Mouse (Mus musculus) midbrain, embryonic 12.5 days (tissue): Measurements from ENCODE around the gene Arvcf. TPM values are rescaled to one million over a fixed set of nuclear protein-coding genes. Genes with fewer than 3 reads are reported as not detected.

Experiments used
- ATAC-seq: fragments of 200-750 bp; cut with Nextera tagmentation; 2 replicates; pipeline ENCODE4 v1.8.0; 2017; ENCODE audit warnings: low read depth, moderate TSS enrichment, moderate library complexity; ENCODE audit not compliant: low FRiP score
- H3K27ac ChIP-seq: fragments of 300-500 bp; sonication (generic); replicated peaks from 2 replicates; pipeline ENCODE4 v1.5.1; 2016; ENCODE audit warnings: mild to moderate bottlenecking
- H3K27me3 ChIP-seq: fragments of 300-500 bp; sonication (generic); 2 replicates; pipeline ENCODE4 v1.6.1; 2016; ENCODE audit warnings: mild to moderate bottlenecking
- H3K36me3 ChIP-seq: fragments of 300-500 bp; sonication (generic); 2 replicates; pipeline ENCODE4 v1.6.1; 2016
- H3K4me1 ChIP-seq: fragments of 300-500 bp; sonication (generic); 2 replicates; pipeline ENCODE4 v1.6.1; 2016
- H3K4me2 ChIP-seq: fragments of 300-500 bp; sonication (generic); replicated peaks from 2 replicates; pipeline ENCODE4 v1.6.1; 2016; ENCODE audit warnings: mild to moderate bottlenecking, moderate library complexity
- H3K4me3 ChIP-seq: fragments of 300-500 bp; sonication (generic); 2 replicates; pipeline ENCODE4 v1.5.1; 2016; ENCODE audit warnings: mild to moderate bottlenecking
- H3K9ac ChIP-seq: fragments of 300-500 bp; sonication (generic); replicated peaks from 2 replicates; pipeline ENCODE4 v1.6.1; 2016; ENCODE audit warnings: mild to moderate bottlenecking, moderate library complexity
- H3K9me3 ChIP-seq: fragments of 300-500 bp; sonication (generic); 2 replicates; pipeline ENCODE4 v1.6.1; 2016; ENCODE audit warnings: mild to moderate bottlenecking
- WGBS: fragments of 180-500 bp; shearing (Covaris S2); methylation state at CpG from one replicate; pipeline ENCODE4 v1.1.7; 2016; 5-methylcytosine and 5-hydroxymethylcytosine counted together
- polyA plus RNA-seq: library from polyadenylated mRNA; unstranded; fragments of >200 nt; fragmentation: Nextera tagmentation; extraction: Ambion mirVana; gene quantifications from 2 replicates; pipeline ENCODE4 v1.2.1, GENCODE M21; 2016

Arvcf gene
- polyA plus RNA-seq, 1 experiment from 2014 or later, result 129 TPM

DNA sequence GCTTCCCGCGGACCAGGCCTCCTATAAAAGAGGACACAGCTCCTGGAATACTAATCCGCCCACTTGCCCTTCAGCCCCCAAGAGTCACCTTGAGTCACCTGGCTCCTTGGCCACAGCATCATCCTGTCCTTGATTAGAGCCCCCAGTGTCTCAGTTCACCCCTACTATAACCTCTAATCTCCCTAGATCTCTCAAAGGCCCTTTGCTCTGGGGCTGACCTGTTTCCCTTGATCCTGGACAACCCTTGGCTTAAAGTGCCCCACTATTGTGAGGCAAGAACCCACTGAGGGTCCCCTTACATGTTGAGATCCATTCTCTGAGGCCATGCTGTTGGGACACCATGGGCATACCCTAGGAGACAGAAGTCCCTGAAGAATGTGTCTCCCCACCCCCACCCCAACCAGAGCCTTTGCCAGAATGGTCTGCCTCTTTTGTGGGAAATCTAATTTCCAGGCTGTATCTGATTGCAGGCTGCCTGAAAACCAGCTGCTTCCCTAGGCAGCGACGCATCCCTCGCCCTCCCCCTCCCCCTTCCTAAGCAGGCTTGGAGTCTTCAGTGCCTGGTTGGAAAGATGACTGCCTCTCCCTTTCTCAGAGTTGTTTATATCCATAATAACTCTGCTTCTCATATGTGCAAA lies 33.8 kb downstream of the Arvcf start:
- peak; percentile 53 for ATAC-seq
- Histone ChIP-seq H3K36me3 (no peaks in the 10 kb centered on the region), H3K9me3 (no peaks in the 10 kb centered on the region), H3K9ac (no peak overlapping the region), H3K27me3 (no peaks in the 10 kb centered on the region), H3K4me1 (peaks cover 83% of the 10 kb centered on the region), H3K27ac (peak overlapping the region; percentile 92), H3K4me3 (no peak overlapping the region), H3K4me2 (no peak overlapping the region)
- 41% methylated on average over 6 of the region's 6 CpGs for WGBS

DNA sequence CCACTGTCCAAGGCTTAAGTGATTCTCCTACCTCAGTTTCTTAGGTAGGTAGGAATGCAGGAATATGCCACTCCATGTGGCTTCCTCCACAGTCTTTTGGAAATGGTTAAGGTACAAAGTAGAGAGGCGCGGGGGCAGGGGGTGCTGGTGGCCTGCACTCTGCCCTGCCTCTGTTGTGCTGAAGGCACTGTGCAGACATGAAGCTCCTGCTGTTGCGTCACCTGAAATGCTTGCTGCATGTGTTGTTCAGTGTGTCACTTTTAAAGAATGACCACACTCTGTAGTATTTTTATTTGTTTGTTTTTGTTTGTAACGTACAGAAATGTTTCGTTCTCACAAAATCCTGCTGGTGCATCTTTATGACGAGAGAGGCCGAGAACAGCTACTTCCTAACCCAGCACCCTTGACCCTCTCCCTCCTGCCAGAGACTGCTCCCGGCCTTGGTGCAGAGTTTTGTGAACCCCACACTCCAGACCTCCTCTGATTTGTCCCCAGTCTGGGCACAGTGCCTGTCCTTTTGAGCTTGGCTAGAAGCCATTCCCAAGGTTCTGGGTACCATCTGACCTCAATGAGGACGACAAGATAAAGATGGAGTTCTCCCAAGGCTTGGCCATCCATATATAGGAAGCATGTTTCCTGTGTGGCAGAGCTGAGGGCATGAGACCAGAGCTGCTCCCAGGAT lies 35.2 kb downstream of the Arvcf start:
- 0 out of 2 replicates have a peak overlapping the region, but pooled peaks have one; percentile 8 for H3K27ac ChIP-seq
- no peak overlapping the region for H3K9ac ChIP-seq
- H3K4me1 ChIP-seq, result peaks cover 85% of the 10 kb centered on the region
- WGBS, result 80% methylated on average over 9 of the region's 9 CpGs
- H3K4me2 ChIP-seq, result no peak overlapping the region
- ATAC-seq, result no peak
- no peaks in the 10 kb centered on the region for H3K27me3 ChIP-seq
- no peaks in the 10 kb centered on the region for H3K36me3 ChIP-seq
- no peak overlapping the region for H3K4me3 ChIP-seq
- no peaks in the 10 kb centered on the region for H3K9me3 ChIP-seq

DNA sequence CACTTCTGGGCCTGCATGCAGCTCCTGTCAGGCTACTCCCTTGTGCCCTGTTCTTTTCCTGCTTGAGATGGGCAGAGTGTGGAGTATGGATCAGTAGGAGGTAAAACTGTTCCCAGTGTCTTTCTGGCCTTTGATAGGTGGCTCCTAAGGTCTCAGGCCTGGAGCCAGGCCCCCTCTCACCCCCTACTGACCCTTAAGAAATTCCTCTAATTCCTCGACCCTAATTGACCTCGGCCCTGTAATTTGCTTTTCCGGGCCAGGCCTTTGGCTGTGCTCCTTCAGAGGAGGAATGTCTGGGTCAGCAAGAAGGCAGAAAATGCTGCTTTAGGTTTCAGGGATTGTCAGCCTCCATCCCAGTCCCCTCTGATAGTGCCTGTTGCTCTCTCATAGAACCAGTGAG lies 35.8 kb downstream of the Arvcf start:
- Histone ChIP-seq H3K27me3 (no peaks in the 10 kb centered on the region), H3K4me2 (no peak overlapping the region), H3K27ac (peak overlapping the region; percentile 20; the same call in 1 of the 2 replicates), H3K9ac (no peak overlapping the region), H3K4me3 (no peak overlapping the region), H3K9me3 (no peaks in the 10 kb centered on the region), H3K4me1 (peaks cover 85% of the 10 kb centered on the region), H3K36me3 (no peaks in the 10 kb centered on the region)
- ATAC-seq, result no peak
- WGBS, result 7% methylated on average over 3 of the region's 3 CpGs

DNA sequence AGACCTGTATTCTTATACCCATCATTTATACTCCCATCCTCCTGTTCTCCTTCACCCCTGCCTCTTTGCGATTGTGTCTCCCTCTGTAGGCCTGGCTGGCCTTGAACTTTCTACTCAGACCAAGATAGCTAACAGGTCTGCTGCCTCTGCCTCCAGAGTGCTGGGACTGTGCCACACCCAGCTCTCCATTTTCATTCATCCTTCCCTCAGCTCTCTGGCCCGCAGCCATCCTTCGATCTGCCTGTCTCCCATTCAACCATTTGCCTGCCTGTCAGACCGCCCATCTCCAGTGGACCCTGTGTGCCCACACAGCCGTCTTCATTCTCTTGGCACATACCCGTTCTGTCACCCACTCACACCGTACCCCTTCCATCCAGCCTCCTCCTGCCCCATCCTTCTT lies 36.2 kb downstream of the Arvcf start:
- no peak for ATAC-seq
- no peak overlapping the region for H3K4me3 ChIP-seq
- WGBS, result 77% methylated on average over 7 of the region's 7 CpGs

DNA sequence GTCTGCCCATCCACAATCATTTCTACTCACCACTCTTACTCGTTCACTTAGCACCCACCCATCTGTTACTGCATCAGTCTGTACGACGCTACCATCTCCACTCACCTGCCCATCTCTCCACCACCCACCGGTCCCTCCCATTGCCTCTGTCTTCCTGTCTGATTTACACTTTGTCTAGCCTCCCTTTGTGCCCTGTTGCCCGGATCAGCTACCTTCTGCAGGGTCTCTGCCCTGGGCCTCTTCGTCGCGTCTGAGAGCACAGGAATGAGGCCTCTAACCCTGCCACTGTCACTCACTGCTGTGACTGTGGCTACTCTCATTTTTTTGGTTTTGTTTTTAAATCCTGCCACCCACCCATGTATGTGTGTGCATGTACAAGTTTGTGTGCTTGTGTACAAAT lies 36.7 kb downstream of the Arvcf start:
- Histone ChIP-seq H3K4me3 (no peak overlapping the region), H3K4me1 (peaks cover 85% of the 10 kb centered on the region)

More for the DNA sequence above, 36.2 kb downstream of the Arvcf start:
- Histone ChIP-seq H3K36me3 (no peaks in the 10 kb centered on the region), H3K27me3 (no peaks in the 10 kb centered on the region), H3K4me2 (no peak overlapping the region), H3K9ac (no peak overlapping the region), H3K4me1 (peaks cover 86% of the 10 kb centered on the region), H3K9me3 (no peaks in the 10 kb centered on the region), H3K27ac (no peak overlapping the region)

DNA sequence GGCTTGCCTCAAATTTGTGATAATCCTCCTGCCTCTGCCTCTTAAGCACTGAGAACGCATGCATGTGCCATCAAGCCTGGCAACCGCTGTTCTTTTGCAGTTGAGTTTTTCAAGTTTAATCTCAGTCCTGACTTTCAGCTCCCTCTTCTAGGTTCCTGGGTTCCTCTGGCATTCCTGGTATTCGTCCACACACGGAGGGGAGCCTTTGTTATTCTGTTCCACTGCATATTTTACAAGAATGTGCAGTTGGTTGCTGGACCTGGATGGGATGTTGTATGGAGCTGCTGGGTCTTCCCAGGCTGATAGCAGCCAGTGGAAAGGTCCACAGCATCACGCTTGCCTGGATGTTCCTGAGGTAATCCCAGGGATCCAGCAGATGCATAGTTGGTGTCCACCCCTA lies 37.4 kb downstream of the Arvcf start:
- no peak overlapping the region for H3K9ac ChIP-seq
- no peaks in the 10 kb centered on the region for H3K36me3 ChIP-seq
- no peak overlapping the region for H3K4me3 ChIP-seq
- WGBS, result 59% methylated on average over 5 of the region's 5 CpGs
- H3K4me2 ChIP-seq, result no peak overlapping the region
- H3K4me1 ChIP-seq, result peaks cover 77% of the 10 kb centered on the region
- H3K27ac ChIP-seq, result no peak overlapping the region
- H3K9me3 ChIP-seq, result no peaks in the 10 kb centered on the region
- H3K27me3 ChIP-seq, result no peaks in the 10 kb centered on the region
- ATAC-seq, result no peak

More for the DNA sequence above, 36.7 kb downstream of the Arvcf start:
- WGBS, result 64% methylated on average over 8 of the region's 8 CpGs
- H3K27ac ChIP-seq, result peak overlapping the region; percentile 30; the same call in 1 of the 2 replicates
- H3K4me2 ChIP-seq, result no peak overlapping the region
- no peaks in the 10 kb centered on the region for H3K9me3 ChIP-seq
- no peaks in the 10 kb centered on the region for H3K36me3 ChIP-seq
- ATAC-seq, result no peak
- H3K27me3 ChIP-seq, result no peaks in the 10 kb centered on the region
- H3K9ac ChIP-seq, result no peak overlapping the region

DNA sequence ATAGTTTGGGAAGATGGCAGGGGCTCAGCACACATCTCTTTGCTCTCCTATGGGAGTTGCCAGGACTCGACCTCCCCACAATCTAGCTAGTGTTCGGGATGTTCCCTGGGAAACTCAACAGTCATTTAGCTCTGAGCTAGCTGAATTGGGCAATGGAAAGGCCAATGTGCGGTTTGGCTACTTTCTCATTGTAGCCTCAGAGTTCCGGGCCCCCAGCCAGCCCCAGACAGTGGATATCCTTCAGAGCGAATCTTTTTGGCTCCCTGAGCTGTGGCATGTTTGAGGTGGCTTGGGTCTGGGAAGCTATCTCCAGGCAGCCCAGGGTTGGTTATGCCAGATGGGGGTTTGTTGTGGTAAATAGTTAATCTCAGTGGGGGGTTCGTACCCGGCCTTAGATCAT lies 38.5 kb downstream of the Arvcf start:
- Histone ChIP-seq H3K4me3 (no peak overlapping the region), H3K9me3 (no peaks in the 10 kb centered on the region), H3K27me3 (no peaks in the 10 kb centered on the region), H3K4me2 (no peak overlapping the region), H3K9ac (no peak overlapping the region), H3K27ac (no peak overlapping the region), H3K4me1 (peaks cover 67% of the 10 kb centered on the region), H3K36me3 (no peaks in the 10 kb centered on the region)
- no peak for ATAC-seq
- WGBS, result 78% methylated on average over 7 of the region's 7 CpGs

DNA sequence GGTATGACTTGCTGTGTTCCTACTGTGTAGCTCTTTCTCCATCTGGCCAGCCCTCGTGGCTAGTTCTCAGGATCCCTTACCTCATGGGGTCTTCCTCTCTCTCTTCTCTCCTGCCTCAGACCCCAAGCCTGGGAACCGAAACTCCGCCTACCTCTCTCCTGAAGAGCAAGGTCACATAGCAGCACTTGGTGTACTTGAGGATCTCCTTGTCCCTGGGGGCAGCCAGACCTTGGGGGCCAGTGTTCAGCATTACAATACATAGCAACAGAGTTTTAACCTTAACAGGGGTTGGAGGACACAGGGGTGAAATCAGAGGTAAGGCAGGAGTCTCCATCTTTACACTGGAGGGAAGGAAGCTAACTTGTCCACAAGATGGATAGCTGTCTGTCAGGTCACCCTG lies 39.0 kb downstream of the Arvcf start:
- H3K9me3 ChIP-seq, result no peaks in the 10 kb centered on the region
- H3K4me3 ChIP-seq, result no peak overlapping the region
- no peaks in the 10 kb centered on the region for H3K36me3 ChIP-seq
- H3K27ac ChIP-seq, result peak overlapping the region; percentile 71; the same call in 1 of the 2 replicates
- no peak overlapping the region for H3K9ac ChIP-seq
- no peak overlapping the region for H3K4me2 ChIP-seq
- 49% methylated on average over 3 of the region's 3 CpGs for WGBS
- ATAC-seq, result no peak
- H3K4me1 ChIP-seq, result peaks cover 64% of the 10 kb centered on the region
- H3K27me3 ChIP-seq, result no peaks in the 10 kb centered on the region

DNA sequence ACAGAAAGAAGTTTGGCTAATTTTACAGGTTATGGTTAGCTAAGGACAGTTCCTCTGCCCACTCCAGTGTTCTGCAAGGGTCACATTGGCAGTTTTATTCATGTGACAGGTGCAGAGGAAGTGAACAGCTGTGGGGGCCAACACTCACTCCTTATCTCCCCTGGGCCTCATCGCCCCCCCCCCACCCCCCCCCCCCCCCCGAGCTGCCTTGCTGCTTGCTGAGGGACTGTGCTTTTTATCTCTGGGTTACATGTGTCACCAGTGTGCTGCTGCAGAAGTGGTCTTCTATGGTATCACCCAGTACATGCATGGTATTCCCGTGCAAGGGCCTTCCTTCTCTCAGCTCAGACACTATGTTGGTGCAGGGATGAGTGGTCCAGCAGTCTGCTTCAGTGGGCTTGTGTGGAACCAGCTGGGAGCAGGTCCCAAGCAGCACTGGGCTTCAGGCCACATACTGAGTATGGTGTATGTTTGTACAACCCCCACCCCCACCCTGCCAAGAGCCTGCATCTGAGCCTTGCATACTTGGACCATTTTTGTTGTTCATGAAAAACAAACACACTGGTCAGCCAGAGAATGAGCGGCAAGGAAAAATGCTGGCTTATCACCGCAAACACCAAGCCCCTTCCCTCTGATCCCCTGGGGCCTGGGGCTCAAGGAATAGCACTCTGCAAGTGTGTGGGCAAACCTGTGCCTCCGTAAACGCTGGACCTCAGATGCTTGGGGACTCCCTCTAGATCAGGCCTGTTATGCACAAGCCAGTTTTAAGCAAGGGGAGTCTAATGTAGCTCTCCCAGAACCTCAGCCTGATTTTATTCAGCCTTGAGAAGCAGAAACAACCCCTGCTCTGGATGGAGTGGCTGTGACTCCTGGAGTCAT lies 40.0 kb downstream of the Arvcf start:
- H3K4me3 ChIP-seq, result no peak overlapping the region
- 0 out of 2 replicates have a peak overlapping the region, but pooled peaks have one; percentile 34 for H3K9ac ChIP-seq
- H3K4me2 ChIP-seq, result no peak overlapping the region
- H3K4me1 ChIP-seq, result peaks cover 61% of the 10 kb centered on the region
- H3K36me3 ChIP-seq, result no peaks in the 10 kb centered on the region
- H3K9me3 ChIP-seq, result no peaks in the 10 kb centered on the region
- H3K27me3 ChIP-seq, result no peaks in the 10 kb centered on the region
- no peak for ATAC-seq
- WGBS, result 41% methylated on average over 5 of the region's 7 CpGs
- H3K27ac ChIP-seq, result peak overlapping the region; percentile 71

DNA sequence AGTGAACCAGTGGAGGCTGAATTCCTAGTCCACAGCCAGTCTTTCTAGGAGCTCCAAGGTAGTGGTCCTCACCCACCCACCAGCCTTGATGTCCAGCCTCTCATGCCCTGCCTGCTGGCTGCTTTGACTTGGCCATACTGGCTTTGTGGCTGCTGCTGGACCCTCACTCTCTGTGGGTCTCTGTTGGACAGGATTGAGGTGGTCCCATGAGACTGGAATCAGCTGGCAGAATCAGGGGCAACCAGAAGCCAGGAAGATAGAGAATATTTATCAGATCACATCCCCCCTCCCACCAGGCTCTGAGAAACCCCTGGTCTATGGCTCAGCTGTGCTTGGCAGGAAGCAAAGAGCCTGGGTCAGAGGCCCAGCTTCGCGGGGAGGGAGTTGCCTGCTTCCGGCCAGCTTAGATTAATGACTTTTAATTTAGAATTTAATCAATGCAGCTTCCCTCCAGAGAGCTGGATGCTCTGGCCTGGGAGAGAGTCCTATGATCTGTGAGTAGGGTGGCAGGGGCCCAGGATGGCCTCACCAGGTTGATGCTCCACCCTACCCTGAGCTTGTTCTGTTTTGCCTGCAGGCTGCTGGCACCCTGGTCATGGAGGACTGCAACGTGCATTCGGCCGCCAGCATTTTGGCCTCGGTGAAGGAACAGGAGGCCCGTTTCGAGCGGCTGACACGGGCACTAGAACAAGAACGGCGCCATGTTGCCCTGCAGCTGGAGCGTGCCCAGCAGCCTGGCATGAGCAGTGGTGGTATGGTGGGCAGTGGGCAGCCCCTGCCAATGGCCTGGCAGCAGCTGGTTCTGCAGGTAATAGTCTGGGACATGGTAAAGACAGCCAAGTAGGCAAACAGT lies 40.8 kb downstream of the Arvcf start:
- Histone ChIP-seq H3K36me3 (no peaks in the 10 kb centered on the region), H3K4me3 (no peak overlapping the region), H3K4me1 (peaks cover 61% of the 10 kb centered on the region), H3K9me3 (no peaks in the 10 kb centered on the region), H3K4me2 (no peak overlapping the region), H3K27ac (peak overlapping the region; percentile 71), H3K27me3 (no peaks in the 10 kb centered on the region), H3K9ac (0 out of 2 replicates have a peak overlapping the region, but pooled peaks have one; percentile 34)
- 85% methylated on average over 14 of the region's 14 CpGs for WGBS
- ATAC-seq, result no peak

DNA sequence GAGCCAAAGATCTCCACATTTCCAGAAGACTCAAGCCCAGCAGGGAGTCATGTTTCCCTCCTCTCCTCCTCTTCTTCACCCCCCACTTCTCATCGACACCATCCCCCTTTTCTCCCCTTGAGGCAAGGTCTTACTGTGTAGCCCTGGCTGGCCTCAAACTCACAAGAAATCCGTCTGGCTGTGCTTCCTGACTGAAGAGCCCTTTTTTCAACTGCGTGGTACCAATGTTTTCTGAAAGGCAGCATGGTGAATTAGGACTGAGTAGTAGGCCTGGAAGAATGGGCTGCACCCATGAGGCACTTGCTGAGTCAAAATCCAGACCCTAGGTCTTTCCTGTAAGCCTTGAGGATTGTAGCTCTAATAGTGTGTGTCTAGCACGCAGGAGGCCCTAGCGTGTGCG lies 42.4 kb downstream of the Arvcf start:
- WGBS, result 79% methylated on average over 6 of the region's 6 CpGs
- Histone ChIP-seq H3K4me2 (no peak overlapping the region), H3K36me3 (no peaks in the 10 kb centered on the region), H3K27ac (no peak overlapping the region), H3K4me3 (no peak overlapping the region), H3K9ac (no peak overlapping the region), H3K4me1 (peaks cover 66% of the 10 kb centered on the region), H3K27me3 (no peaks in the 10 kb centered on the region), H3K9me3 (no peaks in the 10 kb centered on the region)
- ATAC-seq, result no peak
